28 mouse cellular contexts compared by ENCODE assay signal in genomic region chr19:45873320-45873719, GRCm38 (mm10). TPM values are rescaled to one million over a fixed set of nuclear protein-coding genes. Genes with fewer than 3 reads are reported as not detected.
"Had no signal": no experiment of that assay in that cellular context is flagged by ENCODE, and none has a peak within 500 bp of the region (broad histone marks: within the 10 kb centered on the region; RNA-seq: fewer than 3 reads in every experiment).

No protein-coding gene starts in this region.

- H3K27ac ChIP-seq: embryonic facial prominence, embryonic 10.5 days; embryonic facial prominence, embryonic 12.5 days; embryonic facial prominence, embryonic 13.5 days; embryonic facial prominence, embryonic 15.5 days; forebrain, embryonic 10.5 days; forebrain, embryonic 12.5 days; forebrain, embryonic 13.5 days; forebrain, embryonic 15.5 days; gastrocnemius, adult 2 months; heart, adult 2 months had no signal

- H3K4me3 ChIP-seq: embryonic facial prominence, embryonic 10.5 days; embryonic facial prominence, embryonic 12.5 days; embryonic facial prominence, embryonic 13.5 days; embryonic facial prominence, embryonic 15.5 days; erythroblast, embryonic 14.5 days; forebrain, embryonic 10.5 days; forebrain, embryonic 12.5 days; forebrain, embryonic 13.5 days; forebrain, embryonic 15.5 days; gastrocnemius, adult 2 months; heart, adult 2 months had no signal

- H3K9ac ChIP-seq: embryonic facial prominence, embryonic 12.5 days; embryonic facial prominence, embryonic 13.5 days; embryonic facial prominence, embryonic 15.5 days; forebrain, embryonic 12.5 days; forebrain, embryonic 13.5 days; forebrain, embryonic 15.5 days; forebrain, postnatal 0 days had no signal

- H3K4me1 ChIP-seq: embryonic facial prominence, embryonic 12.5 days; forebrain, embryonic 12.5 days; forebrain, embryonic 13.5 days; forebrain, embryonic 15.5 days had no signal

- H3K36me3 ChIP-seq: embryonic facial prominence, embryonic 10.5 days; embryonic facial prominence, embryonic 12.5 days; embryonic facial prominence, embryonic 13.5 days; embryonic facial prominence, embryonic 15.5 days; forebrain, embryonic 10.5 days; forebrain, embryonic 12.5 days; forebrain, embryonic 15.5 days had no signal

- DNase-seq: cerebellum, adult 8-10 months; cerebellum, adult 9-10 months; cerebellum, adult 9-11 months; cerebellum, postnatal 10 days; cerebellum, postnatal 14 days; cerebellum, postnatal 25 days; cerebellum, postnatal 36 days; embryo, embryonic 11 days; forebrain, postnatal 0 days; gastrocnemius, adult 2 months; gastrocnemius, postnatal 10 days; gastrocnemius, postnatal 14 days; gastrocnemius, postnatal 25 days; gastrocnemius, postnatal 36 days; heart, adult 11 months; heart, adult 18-20 months; heart, adult 2 months had no signal

- H3K27me3 ChIP-seq: embryonic facial prominence, embryonic 12.5 days; embryonic facial prominence, embryonic 13.5 days; embryonic facial prominence, embryonic 15.5 days; forebrain, embryonic 12.5 days; forebrain, embryonic 13.5 days; forebrain, embryonic 15.5 days had no signal

- H3K9me3 ChIP-seq: embryonic facial prominence, embryonic 10.5 days; embryonic facial prominence, embryonic 12.5 days; embryonic facial prominence, embryonic 13.5 days; embryonic facial prominence, embryonic 15.5 days; forebrain, embryonic 10.5 days; forebrain, embryonic 12.5 days; forebrain, embryonic 13.5 days; forebrain, embryonic 15.5 days had no signal

RNA-seq across cellular contexts. Expression of gene Kcnip2, which starts 57.5 kb away (rescaled TPM):
- total RNA-seq: common myeloid progenitor, adult 5-6 weeks; granulocyte monocyte progenitor cell, adult 5-6 weeks had no signal
